Mouse (Mus musculus): Measurements from ENCODE around the gene 2410004P03Rik.

GRCm38 (mm10) chr12:17048979-17049612 lies 37.6 kb upstream of the 2410004P03Rik start:
- no peak for TF ChIP-seq CTCF (IDR thresholded peaks at IDR 0.05; ENCODE audit: low read depth, low read length)
- TF ChIP-seq POLR2A (IDR thresholded peaks at IDR 0.05; ENCODE audit: borderline replicate concordance, low read depth, low read length): no peak
